Mouse (Mus musculus) brain, embryonic 14.5 days (tissue): Measurements from ENCODE around the gene Akt2.

Source experiments
- CTCF ChIP-seq: fragments of 200-500 bp; IDR thresholded peaks from 2 replicates; pipeline ENCODE4 v1.5.1; 2012; ENCODE audit warnings: inconsistent platforms, mild to moderate bottlenecking, moderate library complexity, borderline replicate concordance; ENCODE audit not compliant: insufficient read depth, insufficient read length; ENCODE audit errors: extremely low read depth
- POLR2A ChIP-seq: fragments of 200-500 bp; IDR thresholded peaks from 2 replicates; pipeline ENCODE4 v1.6.1; 2012; ENCODE audit warnings: mild to moderate bottlenecking, inconsistent platforms, borderline replicate concordance; ENCODE audit not compliant: poor library complexity, insufficient read depth, insufficient read length, severe bottlenecking; ENCODE audit errors: extremely low read depth

- TF ChIP-seq CTCF (no peak), POLR2A (no peak)
Observed at GRCm38 (mm10) chr7:27649723-27650122, 58.4 kb downstream of the Akt2 start.
